Mouse (Mus musculus) lung, postnatal 0 days (tissue): Measurements from ENCODE around the gene Ddrgk1.

Experiments
- CTCF ChIP-seq: IDR thresholded peaks from 2 replicates; pipeline ENCODE4 v1.5.1; 2016; ENCODE audit warnings: antibody characterized with exemption, mild to moderate bottlenecking
- EP300 ChIP-seq: IDR thresholded peaks from 2 replicates; pipeline ENCODE4 v1.6.1; 2016; ENCODE audit warnings: antibody characterized with exemption, mild to moderate bottlenecking, control low read depth

DNA sequence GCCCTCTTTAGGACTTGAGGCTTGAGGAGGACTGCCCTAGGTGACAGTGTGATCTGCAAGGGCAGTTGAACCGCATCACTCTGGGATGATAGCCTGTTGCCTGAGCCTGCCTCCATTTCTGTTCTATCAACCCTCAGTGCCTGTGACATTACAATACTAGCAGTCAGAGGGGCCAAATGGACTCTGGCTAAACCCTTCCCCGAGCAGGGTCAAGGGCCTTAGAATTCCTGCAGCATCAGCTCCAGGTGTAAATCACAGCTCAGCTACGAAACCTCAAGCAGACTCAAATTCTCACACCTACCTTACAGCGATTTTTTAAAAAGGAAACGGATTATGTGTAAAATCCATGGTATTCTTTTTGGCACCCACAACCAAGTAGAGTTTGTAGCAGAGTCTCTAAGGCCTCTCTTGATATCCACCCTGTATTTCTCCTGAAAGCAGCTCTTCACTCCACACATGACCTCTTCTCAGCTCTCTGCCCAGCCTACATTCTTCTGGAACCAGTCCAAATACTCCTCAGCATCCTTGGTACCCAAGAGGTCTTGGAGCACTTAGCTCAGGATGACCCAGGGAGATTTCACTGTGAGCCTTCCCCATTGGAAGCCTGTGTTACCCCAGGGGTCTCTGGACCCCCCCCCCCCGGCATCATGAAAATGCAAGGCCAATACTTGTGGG, 23.0 kb downstream of the Ddrgk1 start:
- TF ChIP-seq CTCF = no peak
- TF ChIP-seq EP300 = no peak
